Mouse (Mus musculus) spleen, postnatal 36 days (tissue): ENCODE measurements around the gene Lrp2bp.

Source experiments
- DNase-seq, 2 experiments: peaks; one replicate each; pipeline ENCODE4 v3.0.0; 2022; ENCODE audit warnings: low spot score in 2 of 2, mixed read lengths in 1 of 2

Gene Lrp2bp

GRCm38 (mm10) chr8:45999138-45999783, at the start of gene Lrp2bp:
Gene Lrp2bp (plus strand): TSS chr8:45999303.
- DNase-seq: peak; percentile 4 to 11

- DNase-seq: no peak
These were observed 48.5 kb upstream of the Lrp2bp start for GRCm38 (mm10) chr8:45950622-45951021.

DNA sequence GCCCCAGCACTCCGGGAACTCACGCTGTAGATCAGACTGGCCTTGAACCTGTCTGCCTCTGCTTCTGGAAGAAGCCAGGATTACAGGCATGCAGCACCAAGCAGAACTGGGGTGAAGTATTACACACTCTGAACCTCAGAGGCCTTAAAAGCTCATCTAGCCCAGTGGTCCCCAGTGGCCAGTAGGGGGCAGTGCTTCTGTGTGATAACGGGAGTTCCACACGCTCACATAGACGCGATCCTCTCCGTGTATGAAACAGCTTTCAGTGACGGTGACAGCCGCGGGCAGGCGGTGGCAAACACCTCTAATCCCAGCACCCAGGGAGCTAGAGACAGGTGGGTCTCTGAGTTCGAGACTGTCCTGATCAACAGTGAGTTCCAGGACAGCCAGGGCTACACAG, 28.2 kb upstream of the Lrp2bp start:
- no peak for DNase-seq

DNA sequence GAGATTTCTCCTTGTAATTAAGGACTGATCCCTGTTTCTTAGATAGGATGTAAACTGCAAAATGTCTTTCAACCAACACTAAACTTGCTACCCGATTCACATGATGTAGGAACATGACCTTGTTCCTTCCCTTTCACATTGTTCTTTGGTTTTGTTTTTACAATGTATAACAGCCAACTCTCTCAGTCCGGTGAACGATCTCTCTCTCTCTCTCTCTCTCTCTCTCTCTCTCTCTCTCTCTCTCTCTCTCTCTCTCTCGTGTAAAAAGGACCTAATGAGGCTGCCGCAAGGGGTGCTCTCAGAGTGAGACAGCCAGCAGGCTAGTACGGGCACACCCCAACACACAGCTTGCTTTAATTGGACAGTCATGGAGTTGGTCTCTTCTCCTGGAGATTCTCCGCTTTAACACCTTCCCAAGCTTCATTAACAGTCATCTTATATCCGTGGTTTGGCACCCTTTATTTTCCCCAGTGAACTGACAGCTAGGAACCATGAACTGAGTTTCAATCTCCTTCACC, 25.1 kb upstream of the Lrp2bp start:
- DNase-seq: no peak

DNA sequence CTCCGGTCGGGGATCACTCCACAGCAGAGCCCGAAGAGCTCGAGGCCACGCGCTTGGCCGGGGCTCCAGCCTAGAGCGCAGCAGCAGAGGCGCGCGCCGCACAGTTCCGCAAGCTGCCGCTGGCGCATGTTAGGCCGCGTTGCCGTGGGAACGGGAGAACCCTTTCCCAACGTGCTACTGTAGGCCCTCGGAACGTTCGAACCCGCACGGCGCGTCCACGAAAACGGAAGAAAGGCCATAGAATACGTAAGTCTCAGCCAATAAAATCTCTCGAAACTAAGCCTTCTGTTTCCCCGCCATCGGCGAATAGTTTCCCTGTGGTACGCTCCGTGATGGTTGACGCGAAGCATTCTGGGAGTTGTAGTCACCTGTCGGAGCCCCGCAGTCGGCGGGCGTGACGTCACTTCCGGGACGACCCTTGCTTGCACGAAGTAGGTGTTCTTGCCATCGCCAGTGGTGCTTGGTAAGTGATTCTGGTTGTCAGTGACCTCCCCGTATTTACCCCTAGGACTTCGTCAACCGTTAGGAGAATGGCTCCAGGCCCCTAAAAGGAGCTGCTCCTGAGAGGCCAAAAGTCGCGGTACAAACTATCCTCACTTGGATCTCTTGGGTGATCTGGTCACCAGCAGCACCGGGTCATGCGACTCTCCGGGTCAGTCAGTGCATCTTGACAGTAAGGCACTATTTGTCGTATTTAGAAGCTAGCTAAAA, 23.8 kb upstream of the Lrp2bp start, which contains the start of the genes 1700029J07Rik and Ufsp2:
1700029J07Rik (minus strand) TSS at position 127 of the 711 bp plus-strand sequence.
Ufsp2 (plus strand) TSS at position 403 of the 711 bp plus-strand sequence.
- peak; percentile 95 to 96 for DNase-seq

- no peak for DNase-seq
These were observed 23.1 kb upstream of the Lrp2bp start for GRCm38 (mm10) chr8:45975837-45976468.

GRCm38 (mm10) chr8:45986665-45987064, 12.4 kb upstream of the Lrp2bp start:
- no peak for DNase-seq

DNA sequence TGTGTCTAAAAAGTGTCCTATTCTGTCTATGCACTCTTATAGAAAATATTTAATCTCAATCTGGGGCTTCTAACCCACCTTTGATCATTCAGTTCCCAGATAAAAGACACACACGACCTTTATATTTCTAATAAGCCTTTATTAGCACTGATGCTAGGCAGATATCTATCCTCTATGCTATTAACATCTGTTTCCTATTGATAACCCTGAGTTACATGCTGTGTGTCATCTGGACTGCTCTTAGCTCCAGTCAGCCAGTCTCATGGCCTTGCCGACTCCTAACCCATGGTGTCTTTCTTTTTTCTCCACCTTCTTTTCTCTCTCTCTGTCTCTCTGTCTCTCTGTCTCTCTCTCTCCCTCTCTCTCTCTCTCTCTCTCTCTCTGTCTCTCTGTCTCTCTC, 10.9 kb upstream of the Lrp2bp start:
- DNase-seq: no peak

- no peak for DNase-seq
These were observed 8.3 kb upstream of the Lrp2bp start for GRCm38 (mm10) chr8:45990631-45991310.

- DNase-seq: no peak
These were observed 5.0 kb upstream of the Lrp2bp start for GRCm38 (mm10) chr8:45994111-45994510.

DNA sequence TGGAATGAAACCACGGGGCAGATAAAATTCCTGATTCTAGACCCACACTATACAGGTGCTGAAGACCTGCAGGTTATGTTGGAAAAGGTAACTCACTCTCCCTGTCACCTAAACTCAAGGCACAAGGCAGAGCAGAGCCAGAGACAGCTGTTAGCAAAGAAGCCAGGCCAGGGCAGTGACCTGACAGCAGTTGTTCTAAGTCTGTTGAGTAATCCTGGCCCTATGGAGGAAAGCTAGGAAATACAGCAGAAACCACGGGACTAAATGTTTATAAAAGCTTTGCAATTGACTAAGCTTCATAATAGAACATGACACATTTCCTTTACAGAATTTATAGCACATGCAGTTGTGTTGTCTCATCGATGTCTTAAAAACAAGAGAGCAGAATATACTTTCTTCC, 3.5 kb upstream of the Lrp2bp start:
- no peak for DNase-seq

DNA sequence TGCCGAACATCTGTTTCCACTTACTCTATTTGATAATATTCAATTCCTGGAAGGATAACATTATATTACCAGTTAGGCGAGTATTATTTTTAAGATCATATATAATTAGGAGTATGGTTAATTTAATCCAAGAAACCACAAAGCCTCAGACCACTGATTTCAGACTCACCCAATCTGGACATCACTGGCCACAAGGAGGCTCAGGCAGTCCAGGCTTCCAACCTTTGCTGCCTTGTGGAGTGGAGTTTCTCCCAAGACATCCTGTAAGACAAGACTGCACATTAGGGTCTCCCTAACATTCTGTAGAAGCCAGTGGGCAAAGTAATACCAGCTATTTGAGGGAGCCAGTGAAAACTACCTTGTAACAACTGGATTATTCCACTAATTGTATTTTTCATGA, 875 bp upstream of the Lrp2bp start:
- DNase-seq: no peak

DNA sequence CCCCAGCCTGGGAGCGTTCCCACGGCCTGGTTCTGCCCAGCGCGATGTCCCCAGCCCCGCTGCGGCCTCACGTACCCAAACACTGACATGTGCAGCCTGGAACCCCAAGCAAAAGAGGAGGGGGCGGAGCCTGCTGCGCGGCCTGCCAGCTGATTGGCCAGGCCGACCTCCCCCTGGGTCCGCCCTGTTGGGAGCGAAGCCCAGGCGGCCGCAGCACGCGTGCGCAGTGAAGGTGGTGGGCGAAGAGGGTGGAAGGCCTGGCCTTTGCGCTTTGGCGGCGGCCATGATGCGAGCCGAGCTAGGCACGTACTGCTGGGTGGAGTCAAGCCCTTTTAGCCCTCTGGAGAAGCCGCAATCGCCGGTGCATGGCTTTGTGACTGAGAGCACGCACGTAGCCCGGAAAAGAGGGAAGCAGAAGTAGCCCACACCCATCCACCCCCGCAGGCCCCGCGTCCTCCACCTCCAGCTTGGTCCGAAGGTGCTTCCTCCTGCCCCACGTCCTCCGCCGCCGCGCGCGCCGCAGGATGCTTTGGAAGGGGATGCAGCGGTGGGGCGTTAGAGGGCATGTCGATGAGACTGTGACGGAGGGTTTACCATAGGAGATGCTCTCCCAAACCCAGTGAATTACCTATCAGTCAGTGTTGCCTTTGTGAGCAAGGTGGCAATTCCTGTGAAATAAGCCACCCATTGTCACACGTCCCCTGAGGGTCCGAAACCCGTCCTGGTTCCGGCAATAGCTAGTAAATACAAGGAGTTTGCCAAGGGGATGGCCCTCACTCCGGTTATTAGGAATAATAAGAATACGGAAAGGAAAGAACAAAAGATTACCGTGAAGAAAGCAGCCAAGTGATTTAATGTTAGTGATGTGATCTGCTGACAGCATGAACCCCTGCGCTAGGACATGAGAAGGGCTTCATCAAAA, 942 bp downstream of the Lrp2bp start:
- DNase-seq: peak; percentile 99

DNA sequence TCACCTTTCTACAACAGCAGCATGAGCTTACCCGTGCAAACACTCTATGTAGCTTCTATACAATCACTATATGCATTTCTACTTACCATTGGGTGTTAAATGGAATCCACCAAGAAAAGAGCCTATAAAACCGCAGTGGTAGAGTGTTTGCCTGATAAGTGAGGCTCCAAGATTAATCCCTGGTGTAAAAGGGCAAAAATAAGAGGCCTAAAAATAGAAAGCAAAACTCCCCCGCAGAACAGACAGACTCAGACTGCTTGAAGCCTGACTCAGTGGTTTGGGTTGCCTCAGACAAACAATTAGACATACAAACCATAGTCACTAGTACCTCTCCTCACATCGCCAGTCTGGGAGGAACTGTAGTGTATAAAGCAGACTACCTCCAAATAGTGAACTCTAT, 6.5 kb downstream of the Lrp2bp start, which contains the start of gene Ankrd37:
Ankrd37 (minus strand) TSS at position 112 of the 400 bp plus-strand sequence.
- no peak for DNase-seq

DNA sequence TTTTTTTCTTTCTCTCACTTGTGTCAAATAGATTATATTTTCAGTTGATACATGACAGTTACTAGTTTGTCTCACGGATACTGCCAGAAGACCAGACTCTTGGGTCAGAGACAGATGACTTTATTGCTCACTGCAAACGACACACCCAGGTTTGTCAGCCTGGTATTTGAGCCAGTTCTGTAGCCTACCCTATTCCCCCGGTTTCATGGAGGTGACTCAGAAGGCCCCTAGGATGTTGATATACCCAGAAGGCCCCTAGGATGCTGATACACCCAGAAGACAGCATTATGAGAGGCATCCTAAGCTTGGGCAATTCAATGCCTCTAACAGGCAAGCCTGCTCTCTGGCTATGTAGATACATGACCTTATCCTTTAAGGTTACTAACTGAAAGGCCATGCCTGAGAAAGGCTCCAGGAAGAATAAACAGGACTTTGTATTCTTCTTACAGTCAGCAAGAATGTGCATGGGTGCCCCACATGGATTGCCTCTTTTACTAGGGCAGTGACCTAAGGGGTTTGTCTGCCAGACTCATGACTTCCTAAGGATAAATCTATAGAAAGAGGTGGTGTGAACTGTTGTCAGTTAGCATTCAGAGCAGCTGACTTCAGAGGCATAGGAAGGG, 8.1 kb downstream of the Lrp2bp start:
- DNase-seq: no peak

- no peak for DNase-seq
These were observed 11.2 kb downstream of the Lrp2bp start for GRCm38 (mm10) chr8:46010306-46010705.

GRCm38 (mm10) chr8:46010746-46011680, 11.9 kb downstream of the Lrp2bp start:
- no peak for DNase-seq

GRCm38 (mm10) chr8:46022203-46022602, 23.1 kb downstream of the Lrp2bp start:
- DNase-seq: no peak

DNA sequence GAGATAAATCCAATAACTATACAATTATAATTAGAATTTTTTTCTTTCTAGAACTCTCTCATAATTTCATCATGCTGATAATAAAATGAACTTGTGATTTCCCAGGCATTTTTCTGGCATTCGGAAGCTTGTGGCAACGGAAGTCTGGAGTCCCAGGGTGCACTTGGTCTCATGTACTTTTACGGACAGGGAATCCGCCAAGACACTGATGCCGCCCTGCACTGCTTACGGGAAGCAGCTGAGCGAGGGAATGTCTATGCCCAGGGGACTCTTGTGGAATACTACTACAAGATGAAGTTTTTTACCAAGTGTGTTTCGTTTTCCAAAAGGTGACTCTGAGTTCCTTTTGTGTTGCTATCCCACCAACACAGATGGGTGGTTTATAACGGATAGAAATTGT, 23.7 kb downstream of the Lrp2bp start:
- DNase-seq: no peak
